Mouse (Mus musculus) kidney, adult 8-10 months (tissue): ENCODE measurements around the gene Gm16503.
"Not testable (repeated sequence)": the region's sequence is repeated elsewhere in the genome, so short reads cannot be mapped to it uniquely, and the experiment has no call there.

Experiments
- DNase-seq, 2 experiments: peaks; one replicate each; pipeline ENCODE4 v3.0.0; 2022

Gene Gm16503

GRCm38 (mm10) chr4:147539918-147540317 lies at the start of gene Gm16503:
Gene Gm16503, plus strand, starts transcription at chr4:147540218.
- not testable (repeated sequence) for DNase-seq

GRCm38 (mm10) chr4:147492117-147492516 lies 47.9 kb upstream of the Gm16503 start, which contains the start of gene Zfp982:
Gene Zfp982, plus strand, starts transcription at chr4:147492417.
- DNase-seq, result not testable (repeated sequence)

GRCm38 (mm10) chr4:147498772-147499613 lies 41.0 kb upstream of the Gm16503 start:
- DNase-seq, result not testable (repeated sequence)

GRCm38 (mm10) chr4:147509174-147509573 lies 30.8 kb upstream of the Gm16503 start:
- no peak for DNase-seq

- no peak for DNase-seq
These were observed 21.0 kb upstream of the Gm16503 start for GRCm38 (mm10) chr4:147518981-147519380.

- no peak for DNase-seq
These were observed 19.9 kb upstream of the Gm16503 start for GRCm38 (mm10) chr4:147520100-147520499.

- DNase-seq, result no peak
These were observed 14.9 kb upstream of the Gm16503 start for GRCm38 (mm10) chr4:147525125-147525524.

GRCm38 (mm10) chr4:147530366-147530765 lies 9.7 kb upstream of the Gm16503 start:
- no peak for DNase-seq

- DNase-seq, result not testable (repeated sequence)
These were observed 4.1 kb upstream of the Gm16503 start for GRCm38 (mm10) chr4:147535916-147536315.

- no peak for DNase-seq
These were observed 2.3 kb upstream of the Gm16503 start for GRCm38 (mm10) chr4:147537702-147538101.

GRCm38 (mm10) chr4:147541105-147541504 lies 1.1 kb downstream of the Gm16503 start:
- DNase-seq, result no peak

- DNase-seq, result not testable (repeated sequence)
These were observed 13.1 kb downstream of the Gm16503 start, which contains the start of gene Zfp985 for GRCm38 (mm10) chr4:147553071-147553470. Gene Zfp985, plus strand, starts transcription at chr4:147553277.

GRCm38 (mm10) chr4:147554361-147554760 lies 14.3 kb downstream of the Gm16503 start:
- DNase-seq, result not testable (repeated sequence)

GRCm38 (mm10) chr4:147556921-147557320 lies 16.9 kb downstream of the Gm16503 start:
- not testable (repeated sequence) for DNase-seq

- not testable (repeated sequence) for DNase-seq
These were observed 18.0 kb downstream of the Gm16503 start for GRCm38 (mm10) chr4:147558011-147558410.

- DNase-seq, result peak in 1 of 2 experiments; percentile 32
These were observed 19.1 kb downstream of the Gm16503 start for GRCm38 (mm10) chr4:147559096-147559495.

GRCm38 (mm10) chr4:147565426-147566220 lies 25.6 kb downstream of the Gm16503 start:
- no peak for DNase-seq

GRCm38 (mm10) chr4:147571156-147571555 lies 31.1 kb downstream of the Gm16503 start:
- not testable (repeated sequence) for DNase-seq

- not testable (repeated sequence) for DNase-seq
These were observed 39.4 kb downstream of the Gm16503 start for GRCm38 (mm10) chr4:147579371-147579770.

- no peak for DNase-seq
These were observed 46.8 kb downstream of the Gm16503 start for GRCm38 (mm10) chr4:147586511-147587473.
